In genomic region chr1:37890025-37890652, GRCm38 (mm10) we compare ENCODE assay signal across 7 mouse cellular contexts. TPM values are rescaled to one million over a fixed set of nuclear protein-coding genes. Genes with fewer than 3 reads are reported as not detected.
DNase-seq lines count a peak whose midpoint lies in the region; ATAC-seq lines count a peak whose summit lies in the region.

Gene Mitd1 (minus strand): TSS chr1:37890411.
Gene Mrpl30 (plus strand): TSS chr1:37890477.

- peak; percentile 86 for ATAC-seq in embryonic facial prominence, embryonic 11.5 days (replicated peaks; ENCODE audit: insufficient number of reproducible peaks, low FRiP score, low TSS enrichment, low read depth)
- peak; percentile 99 for ATAC-seq in granulocyte monocyte progenitor cell, adult 5-6 weeks (replicated peaks; ENCODE audit: poor library complexity, severe bottlenecking)
- ATAC-seq in midbrain, embryonic 13.5 days: peak; percentile 95

- H3K4me3 ChIP-seq in embryonic facial prominence, embryonic 11.5 days (ENCODE audit: low read depth, low read length): peak within 1 kb of the TSS; percentile 66
- peak within 1 kb of the TSS; percentile 78 for H3K4me3 ChIP-seq in limb, embryonic 10.5 days
- peak within 1 kb of the TSS; percentile 65 for H3K4me3 ChIP-seq in midbrain, embryonic 13.5 days (replicated peaks)

- H3K27me3 ChIP-seq in embryonic facial prominence, embryonic 11.5 days (ENCODE audit: control insufficient read depth, insufficient read depth, low read length): no peaks in the 10 kb centered on the region
- no peaks in the 10 kb centered on the region for H3K27me3 ChIP-seq in limb, embryonic 10.5 days (ENCODE audit: low read depth, poor library complexity, severe bottlenecking)
- no peaks in the 10 kb centered on the region for H3K27me3 ChIP-seq in midbrain, embryonic 13.5 days

- no peaks in the 10 kb centered on the region; the same call in 1 of the 2 replicates for H3K36me3 ChIP-seq in embryonic facial prominence, embryonic 11.5 days (replicated peaks; ENCODE audit: control insufficient read depth, insufficient read depth, low read depth, low read length)
- H3K36me3 ChIP-seq in limb, embryonic 10.5 days: peaks cover 17% of the 10 kb centered on the region
- H3K36me3 ChIP-seq in midbrain, embryonic 13.5 days: peaks cover 14% of the 10 kb centered on the region

- H3K4me2 ChIP-seq in embryonic facial prominence, embryonic 11.5 days (ENCODE audit: low read depth, low read length): peak within 1 kb of the TSS; percentile 63
- H3K4me2 ChIP-seq in midbrain, embryonic 13.5 days (replicated peaks): peak within 1 kb of the TSS; percentile 65

- WGBS in embryonic facial prominence, embryonic 11.5 days: under 1% methylated on average over 41 of the region's 41 CpGs
- WGBS in limb, embryonic 10.5 days: under 1% methylated on average over 41 of the region's 41 CpGs
- WGBS in midbrain, embryonic 13.5 days: under 1% methylated on average over 41 of the region's 41 CpGs

- no peaks in the 10 kb centered on the region for H3K4me1 ChIP-seq in embryonic facial prominence, embryonic 11.5 days (ENCODE audit: control insufficient read depth, insufficient read depth, low read length)
- H3K4me1 ChIP-seq in limb, embryonic 10.5 days: peaks cover 16% of the 10 kb centered on the region
- peaks cover 27% of the 10 kb centered on the region for H3K4me1 ChIP-seq in midbrain, embryonic 13.5 days (replicated peaks)

- DNase-seq in adrenal gland, postnatal 14 days: peak; percentile 93
- peak; percentile 92 for DNase-seq in embryonic facial prominence, embryonic 11.5 days (ENCODE audit: low spot score)
- peak; percentile 88 for DNase-seq in kidney, adult 11 months
- peak; percentile 90 for DNase-seq in limb, embryonic 10.5 days (ENCODE audit: low spot score)
- DNase-seq in spleen, adult 12 weeks (ENCODE audit: low spot score): peak; percentile 79

- no peak within 1 kb of the TSS for H3K27ac ChIP-seq in embryonic facial prominence, embryonic 11.5 days (replicated peaks; ENCODE audit: low read depth, low read length)
- peak within 1 kb of the TSS; percentile 81 for H3K27ac ChIP-seq in limb, embryonic 10.5 days
- 0 out of 2 replicates have a peak within 1 kb of the TSS, but pooled peaks have one; percentile 25 for H3K27ac ChIP-seq in midbrain, embryonic 13.5 days

- no peaks in the 10 kb centered on the region for H3K9me3 ChIP-seq in embryonic facial prominence, embryonic 11.5 days (replicated peaks; ENCODE audit: control insufficient read depth, low read length)
- H3K9me3 ChIP-seq in limb, embryonic 10.5 days (replicated peaks): no peaks in the 10 kb centered on the region
- no peaks in the 10 kb centered on the region for H3K9me3 ChIP-seq in midbrain, embryonic 13.5 days

- H3K9ac ChIP-seq in embryonic facial prominence, embryonic 11.5 days (replicated peaks; ENCODE audit: low read length): peak within 1 kb of the TSS; percentile 76
- peak within 1 kb of the TSS; percentile 77 for H3K9ac ChIP-seq in midbrain, embryonic 13.5 days (replicated peaks)

RNA-seq across cellular contexts. Expression of gene Mitd1, which starts in this region (rescaled TPM):
- total RNA-seq in adrenal gland, postnatal 14 days (2021): 13.1 and 17.5 TPM in 2 replicates
- polyA plus RNA-seq in embryonic facial prominence, embryonic 11.5 days (2014; fragmentation: Nextera tagmentation; extraction: Ambion mirVana): 28.5 and 30.9 TPM in 2 replicates
- 17.2 and 32.3 TPM in 2 replicates for total RNA-seq in granulocyte monocyte progenitor cell, adult 5-6 weeks (2014; fragmentation: Nextera tagmentation)
- 24.0 and 39.4 TPM in 2 replicates for total RNA-seq in granulocyte monocyte progenitor cell, adult 5-6 weeks (2017)
- polyA plus RNA-seq in limb, embryonic 10.5 days (2016; fragmentation: Nextera tagmentation; extraction: Ambion mirVana): 22.4 and 22.7 TPM in 2 replicates
- polyA plus RNA-seq in midbrain, embryonic 13.5 days (2015; fragmentation: Nextera tagmentation; extraction: Ambion mirVana): 16.7 and 17.2 TPM in 2 replicates

RNA-seq across cellular contexts. Expression of gene Mrpl30, which starts in this region (rescaled TPM):
- 308 and 342 TPM in 2 replicates for total RNA-seq in adrenal gland, postnatal 14 days (2021)
- 243 and 271 TPM in 2 replicates for polyA plus RNA-seq in embryonic facial prominence, embryonic 11.5 days (2014; fragmentation: Nextera tagmentation; extraction: Ambion mirVana)
- 213 and 226 TPM in 2 replicates for total RNA-seq in granulocyte monocyte progenitor cell, adult 5-6 weeks (2014; fragmentation: Nextera tagmentation)
- 145 and 266 TPM in 2 replicates for total RNA-seq in granulocyte monocyte progenitor cell, adult 5-6 weeks (2017)
- polyA plus RNA-seq in limb, embryonic 10.5 days (2016; fragmentation: Nextera tagmentation; extraction: Ambion mirVana): 263 and 266 TPM in 2 replicates
- 245 and 253 TPM in 2 replicates for polyA plus RNA-seq in midbrain, embryonic 13.5 days (2015; fragmentation: Nextera tagmentation; extraction: Ambion mirVana)
